Mouse (Mus musculus) inflammation-experienced regulatory T-cells, adult 6 months (primary cell): Measurements from ENCODE around the gene Bicral. TPM values are rescaled to one million over a fixed set of nuclear protein-coding genes. Genes with fewer than 3 reads are reported as not detected.
"Not testable (repeated sequence)": the region's sequence is repeated elsewhere in the genome, so short reads cannot be mapped to it uniquely, and the experiment has no call there.

Experiments
- ATAC-seq: one replicate; pipeline ENCODE4 v1.8.0; 2017
- polyA plus RNA-seq, 3 experiments: library from polyadenylated mRNA; unstranded; fragments of 100-300 nt; shearing (Covaris generic); gene quantifications; one replicate each; pipeline ENCODE4 v1.2.1; 2017

Bicral gene
- polyA plus RNA-seq, 3 experiments from 2014 or later: 7.6 to 9.2 (median 9.1) TPM

GRCm38 (mm10) chr17:46874133-46874532 lies 15.9 kb upstream of the Bicral start:
- ATAC-seq: no peak

- ATAC-seq: no peak
These were observed 14.5 kb upstream of the Bicral start for GRCm38 (mm10) chr17:46872806-46873205.

GRCm38 (mm10) chr17:46870913-46871312 lies 12.6 kb upstream of the Bicral start:
- peak; percentile 77 for ATAC-seq

- peak; percentile 89 for ATAC-seq
These were observed 12.0 kb upstream of the Bicral start for GRCm38 (mm10) chr17:46870204-46870798.

GRCm38 (mm10) chr17:46866836-46867235 lies 8.6 kb upstream of the Bicral start:
- ATAC-seq: no peak

- no peak for ATAC-seq
These were observed 6.4 kb upstream of the Bicral start for GRCm38 (mm10) chr17:46864566-46865195.

GRCm38 (mm10) chr17:46860120-46860519 lies 1.8 kb upstream of the Bicral start:
- no peak for ATAC-seq

GRCm38 (mm10) chr17:46858749-46859444 lies 615 bp upstream of the Bicral start:
- ATAC-seq: no peak

GRCm38 (mm10) chr17:46857361-46857902 lies 850 bp downstream of the Bicral start:
- peak; percentile 25 for ATAC-seq

GRCm38 (mm10) chr17:46856471-46857360 lies 1.6 kb downstream of the Bicral start:
- peak; percentile 65 for ATAC-seq

GRCm38 (mm10) chr17:46856107-46856388 lies 2.2 kb downstream of the Bicral start:
- ATAC-seq: peak; percentile 2

GRCm38 (mm10) chr17:46855328-46856106 lies 2.8 kb downstream of the Bicral start:
- no peak for ATAC-seq

- ATAC-seq: no peak
These were observed 3.6 kb downstream of the Bicral start for GRCm38 (mm10) chr17:46854640-46855110.

GRCm38 (mm10) chr17:46854096-46854495 lies 4.2 kb downstream of the Bicral start:
- ATAC-seq: no peak

GRCm38 (mm10) chr17:46853281-46853680 lies 5.0 kb downstream of the Bicral start:
- no peak for ATAC-seq

GRCm38 (mm10) chr17:46852725-46853124 lies 5.6 kb downstream of the Bicral start:
- ATAC-seq: no peak

GRCm38 (mm10) chr17:46847206-46847605 lies 11.1 kb downstream of the Bicral start:
- ATAC-seq: no peak

GRCm38 (mm10) chr17:46846573-46846972 lies 11.7 kb downstream of the Bicral start:
- ATAC-seq: not testable (repeated sequence)

GRCm38 (mm10) chr17:46845262-46845661 lies 13.0 kb downstream of the Bicral start:
- no peak for ATAC-seq

GRCm38 (mm10) chr17:46844811-46845210 lies 13.5 kb downstream of the Bicral start:
- ATAC-seq: no peak

GRCm38 (mm10) chr17:46843716-46844115 lies 14.6 kb downstream of the Bicral start:
- ATAC-seq: no peak

GRCm38 (mm10) chr17:46843022-46843421 lies 15.3 kb downstream of the Bicral start:
- no peak for ATAC-seq
